In genomic region chr16:20116069-20116468, GRCm38 (mm10) we compare ENCODE assay signal across 12 mouse cellular contexts.
"Had no signal": no experiment of that assay in that cellular context is flagged by ENCODE, and none has a peak within 500 bp of the region (broad histone marks: within the 10 kb centered on the region; RNA-seq: fewer than 3 reads in every experiment).

No protein-coding gene starts in this region.

- H3K4me1 ChIP-seq: liver, embryonic 13.5 days; lung, embryonic 15.5 days had no signal

- H3K4me2 ChIP-seq: liver, embryonic 13.5 days; lung, embryonic 15.5 days; midbrain, embryonic 11.5 days had no signal

- H3K9me3 ChIP-seq: liver, embryonic 13.5 days; lung, embryonic 15.5 days had no signal

- H3K36me3 ChIP-seq: liver, embryonic 13.5 days had no signal

- H3K9ac ChIP-seq: liver, embryonic 13.5 days; lung, embryonic 15.5 days had no signal

- ATAC-seq: intestine, postnatal 0 days had no signal

- H3K4me3 ChIP-seq: left cerebral cortex, adult 2 months; liver, embryonic 13.5 days; lung, embryonic 15.5 days had no signal

- H3K27ac ChIP-seq: kidney, postnatal 0 days; left cerebral cortex, adult 2 months; liver, embryonic 13.5 days had no signal

- H3K27me3 ChIP-seq: liver, embryonic 13.5 days; lung, embryonic 15.5 days had no signal

- DNase-seq: kidney, adult 2 months; kidney, postnatal 36 days; layer of hippocampus, postnatal 36 days; liver, embryonic 13.5 days; lung, postnatal 36 days; midbrain, embryonic 14.5 days; thymus, postnatal 25 days had no signal
